Mouse (Mus musculus) splenic B cell, adult 2 months (primary cell): ENCODE measurements around the gene Med27.

Experiments used
- DNase-seq: peaks from one replicate; pipeline ENCODE4 v3.0.0-alpha.2; 2011; ENCODE audit warnings: low read depth, low spot score
- H3K27me3 ChIP-seq: 2 replicates; pipeline ENCODE4 v1.6.1; 2012; ENCODE audit warnings: mild to moderate bottlenecking, low read length, moderate library complexity, mixed read lengths; ENCODE audit not compliant: control insufficient read depth, poor library complexity, insufficient read depth, severe bottlenecking
- H3K36me3 ChIP-seq: 2 replicates; pipeline ENCODE4 v1.6.1; 2012; ENCODE audit warnings: mild to moderate bottlenecking, low read length, moderate library complexity, mixed read lengths; ENCODE audit not compliant: control insufficient read depth, poor library complexity, insufficient read depth, severe bottlenecking

Gene Med27

GRCm38 (mm10) chr2:29461841-29462240, 115.2 kb downstream of the Med27 start:
- DNase-seq, result no peak
- Histone ChIP-seq H3K27me3 (no peaks in the 10 kb centered on the region), H3K36me3 (no peaks in the 10 kb centered on the region)

GRCm38 (mm10) chr2:29463039-29463585, 116.5 kb downstream of the Med27 start:
- no peak for DNase-seq
- no peaks in the 10 kb centered on the region for H3K27me3 ChIP-seq
- H3K36me3 ChIP-seq, result no peaks in the 10 kb centered on the region

- Histone ChIP-seq H3K27me3 (no peaks in the 10 kb centered on the region), H3K36me3 (no peaks in the 10 kb centered on the region)
Observed at GRCm38 (mm10) chr2:29464851-29465648, 118.4 kb downstream of the Med27 start.

GRCm38 (mm10) chr2:29465649-29466137, 119.1 kb downstream of the Med27 start:
- Histone ChIP-seq H3K27me3 (no peaks in the 10 kb centered on the region), H3K36me3 (no peaks in the 10 kb centered on the region)
- DNase-seq, result no peak

More at GRCm38 (mm10) chr2:29464851-29465648, 118.4 kb downstream of the Med27 start:
- DNase-seq, result no peak

- Histone ChIP-seq H3K36me3 (no peaks in the 10 kb centered on the region), H3K27me3 (no peaks in the 10 kb centered on the region)
- DNase-seq, result no peak
Observed at GRCm38 (mm10) chr2:29466396-29466795, 119.8 kb downstream of the Med27 start.

- no peak for DNase-seq
- no peaks in the 10 kb centered on the region for H3K27me3 ChIP-seq
- no peaks in the 10 kb centered on the region for H3K36me3 ChIP-seq
Observed at GRCm38 (mm10) chr2:29468517-29468936, 121.9 kb downstream of the Med27 start.

GRCm38 (mm10) chr2:29472952-29473437, 126.4 kb downstream of the Med27 start:
- Histone ChIP-seq H3K27me3 (no peaks in the 10 kb centered on the region), H3K36me3 (no peaks in the 10 kb centered on the region)
- DNase-seq, result no peak

GRCm38 (mm10) chr2:29473907-29474306, 127.3 kb downstream of the Med27 start:
- no peaks in the 10 kb centered on the region for H3K27me3 ChIP-seq
- H3K36me3 ChIP-seq, result no peaks in the 10 kb centered on the region
- no peak for DNase-seq

GRCm38 (mm10) chr2:29476702-29477101, 130.1 kb downstream of the Med27 start:
- no peaks in the 10 kb centered on the region for H3K27me3 ChIP-seq
- no peaks in the 10 kb centered on the region for H3K36me3 ChIP-seq
- no peak for DNase-seq

- no peak for DNase-seq
- Histone ChIP-seq H3K36me3 (no peaks in the 10 kb centered on the region), H3K27me3 (no peaks in the 10 kb centered on the region)
Observed at GRCm38 (mm10) chr2:29481856-29482255, 135.2 kb downstream of the Med27 start.

GRCm38 (mm10) chr2:29482979-29483718, 136.5 kb downstream of the Med27 start:
- Histone ChIP-seq H3K27me3 (no peaks in the 10 kb centered on the region), H3K36me3 (no peaks in the 10 kb centered on the region)
- no peak for DNase-seq

- DNase-seq, result no peak
- Histone ChIP-seq H3K27me3 (no peaks in the 10 kb centered on the region), H3K36me3 (no peaks in the 10 kb centered on the region)
Observed at GRCm38 (mm10) chr2:29485519-29485918, 138.9 kb downstream of the Med27 start.

GRCm38 (mm10) chr2:29486491-29486890, 139.9 kb downstream of the Med27 start:
- H3K36me3 ChIP-seq, result no peaks in the 10 kb centered on the region
- H3K27me3 ChIP-seq, result no peaks in the 10 kb centered on the region
- no peak for DNase-seq

GRCm38 (mm10) chr2:29487652-29488051, 141.0 kb downstream of the Med27 start:
- no peaks in the 10 kb centered on the region for H3K27me3 ChIP-seq
- no peak for DNase-seq
- H3K36me3 ChIP-seq, result no peaks in the 10 kb centered on the region
